Mouse (Mus musculus): ENCODE measurements around the gene Shisa8. TPM values are rescaled to one million over a fixed set of nuclear protein-coding genes. Genes with fewer than 3 reads are reported as not detected.

The Shisa8 gene
- polyA plus RNA-seq, 1 experiment from 2014 or later: 0.66 TPM

DNA sequence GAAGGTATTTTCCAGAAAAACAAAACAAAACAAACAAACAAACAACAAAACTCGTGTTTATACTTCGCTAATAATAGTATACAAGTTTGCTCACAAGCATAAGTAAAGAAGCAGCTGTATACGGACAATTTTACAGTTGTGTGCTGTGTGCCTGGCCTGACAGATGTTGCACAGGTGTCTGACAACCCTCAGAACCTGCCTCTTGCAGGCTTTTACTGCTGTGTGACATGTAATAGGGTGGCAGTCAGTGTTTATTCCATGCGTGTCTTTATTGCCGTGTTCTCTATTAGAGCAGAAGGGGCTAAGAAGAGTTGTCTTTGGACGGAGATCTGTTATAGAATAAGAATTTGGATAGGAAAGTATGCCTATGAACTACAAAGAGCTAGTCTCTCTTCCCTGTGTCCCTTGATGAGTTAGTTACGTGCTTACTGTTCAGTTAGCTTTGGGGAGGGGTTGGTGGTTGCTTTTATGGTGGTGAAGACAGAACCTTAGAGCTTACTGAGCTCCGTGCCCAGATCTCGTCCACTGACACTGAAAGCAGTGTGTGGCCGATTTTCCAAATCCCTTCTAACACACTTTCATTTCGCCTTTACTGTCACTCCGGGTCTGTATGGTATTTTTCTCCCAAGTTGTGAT lies 50.5 kb downstream of the Shisa8 start:
- no peaks in the 10 kb centered on the region for H3K36me3 ChIP-seq (ENCODE audit: insufficient read depth, low read length)
- no peaks in the 10 kb centered on the region for H3K9me3 ChIP-seq (replicated peaks; ENCODE audit: low read length)
- no peak for DNase-seq (ENCODE audit: low spot score)
- no peak for TF ChIP-seq CTCF (IDR thresholded peaks at IDR 0.05; ENCODE audit: low read depth)
- no peaks in the 10 kb centered on the region for H3K27me3 ChIP-seq (ENCODE audit: insufficient read depth, low read length)
- no peak for ATAC-seq (replicated peaks; ENCODE audit: low FRiP score, low read depth)
- H3K4me3 ChIP-seq (replicated peaks; ENCODE audit: low read depth, low read length): no peak overlapping the region
- H3K27ac ChIP-seq: no peak overlapping the region
- H3K9ac ChIP-seq (ENCODE audit: low read depth, low read length): no peak overlapping the region
- no peak overlapping the region for H3K4me2 ChIP-seq (ENCODE audit: low read length)
- peaks cover 27% of the 10 kb centered on the region; the same call in 1 of the 2 replicates for H3K4me1 ChIP-seq (replicated peaks; ENCODE audit: insufficient read depth, low read length)
- 84% methylated on average over 12 of the region's 12 CpGs for WGBS

DNA sequence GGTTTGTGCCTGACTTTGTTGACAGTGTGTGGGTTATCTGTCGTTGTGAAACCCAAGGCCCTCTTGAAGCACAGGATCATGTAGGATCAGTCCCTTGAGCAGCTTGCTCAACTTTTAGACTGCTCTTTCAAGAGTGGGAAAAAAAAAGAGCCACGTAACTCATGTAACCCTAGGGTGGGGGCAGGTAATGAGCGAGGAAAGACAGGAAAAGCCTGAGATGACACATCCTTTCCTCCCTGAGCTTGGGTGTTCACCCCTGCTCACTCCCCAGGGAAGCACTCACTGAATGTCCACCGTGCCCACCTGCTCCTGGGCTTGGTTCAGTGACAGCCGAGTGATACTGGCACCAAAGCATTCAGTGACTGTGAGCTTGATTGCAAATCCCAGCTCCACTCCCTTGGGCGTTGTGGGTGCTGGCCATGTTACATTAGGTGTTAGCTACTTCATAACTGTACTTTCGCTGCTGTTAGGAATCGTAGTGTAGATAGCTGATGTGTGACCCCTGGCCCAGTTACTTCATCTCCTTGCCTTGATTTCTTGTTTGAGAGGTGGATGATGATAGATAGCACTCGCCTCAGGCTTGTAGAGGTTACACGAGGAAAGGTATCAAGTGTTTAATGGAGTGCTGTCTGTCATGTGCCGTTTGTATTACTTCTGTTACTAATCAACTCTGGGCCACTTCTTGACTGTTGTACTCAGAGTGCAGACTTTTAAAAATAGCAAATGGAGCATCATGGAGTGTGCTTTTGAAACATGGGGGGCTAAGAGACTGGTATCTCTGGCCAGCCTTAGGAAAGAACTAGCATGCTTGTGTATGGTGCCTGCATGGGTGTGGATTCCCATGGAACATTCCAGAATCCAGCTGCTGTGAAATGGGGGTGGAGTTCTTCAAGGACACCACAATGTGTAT lies 51.6 kb downstream of the Shisa8 start:
- Histone ChIP-seq H3K27me3 (ENCODE audit: insufficient read depth, low read length) (no peaks in the 10 kb centered on the region), H3K27ac (no peak overlapping the region), H3K36me3 (ENCODE audit: insufficient read depth, low read length) (no peaks in the 10 kb centered on the region), H3K4me1 (replicated peaks; ENCODE audit: insufficient read depth, low read length) (peaks cover 17% of the 10 kb centered on the region; the same call in 1 of the 2 replicates), H3K9me3 (replicated peaks; ENCODE audit: low read length) (no peaks in the 10 kb centered on the region), H3K4me3 (replicated peaks; ENCODE audit: low read depth, low read length) (no peak overlapping the region), H3K4me2 (ENCODE audit: low read length) (no peak overlapping the region), H3K9ac (ENCODE audit: low read depth, low read length) (no peak overlapping the region)
- no peak for TF ChIP-seq CTCF (IDR thresholded peaks at IDR 0.05; ENCODE audit: low read depth)
- no peak for DNase-seq (ENCODE audit: low spot score)
- ATAC-seq (replicated peaks; ENCODE audit: low FRiP score, low read depth): no peak
- 52% methylated on average over 11 of the region's 11 CpGs for whole genome bisulfite sequencing

DNA sequence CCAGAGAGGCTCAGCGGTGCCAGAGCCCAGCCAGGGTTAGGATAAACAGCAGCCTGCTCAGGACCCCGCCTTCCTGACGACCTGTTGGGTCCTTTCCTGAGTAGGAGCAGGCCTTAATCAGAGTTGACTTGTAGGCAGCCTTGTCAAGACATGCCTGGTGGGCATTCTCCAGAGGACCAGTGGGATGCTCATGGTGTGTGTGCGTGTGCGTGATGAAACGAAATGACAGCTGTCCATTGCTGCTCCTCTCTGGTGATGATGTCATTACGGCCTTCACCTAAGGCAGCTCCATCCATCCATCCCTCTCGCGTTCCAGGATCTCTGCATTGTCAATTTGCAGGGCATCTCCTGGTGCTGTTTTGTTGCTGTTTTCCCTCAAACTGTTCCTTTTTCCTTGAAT lies 53.1 kb downstream of the Shisa8 start:
- Histone ChIP-seq H3K9ac (ENCODE audit: low read depth, low read length) (no peak overlapping the region), H3K4me3 (replicated peaks; ENCODE audit: low read depth, low read length) (no peak overlapping the region), H3K27ac (no peak overlapping the region), H3K9me3 (replicated peaks; ENCODE audit: low read length) (no peaks in the 10 kb centered on the region), H3K4me2 (ENCODE audit: low read length) (no peak overlapping the region), H3K27me3 (ENCODE audit: insufficient read depth, low read length) (no peaks in the 10 kb centered on the region), H3K4me1 (replicated peaks; ENCODE audit: insufficient read depth, low read length) (peaks cover 13% of the 10 kb centered on the region; the same call in 1 of the 2 replicates), H3K36me3 (ENCODE audit: insufficient read depth, low read length) (no peaks in the 10 kb centered on the region)
- no peak for ATAC-seq (replicated peaks; ENCODE audit: low FRiP score, low read depth)
- WGBS: 84% methylated on average over 9 of the region's 9 CpGs
- no peak for DNase-seq (ENCODE audit: low spot score)
- no peak for TF ChIP-seq CTCF (IDR thresholded peaks at IDR 0.05; ENCODE audit: low read depth)

DNA sequence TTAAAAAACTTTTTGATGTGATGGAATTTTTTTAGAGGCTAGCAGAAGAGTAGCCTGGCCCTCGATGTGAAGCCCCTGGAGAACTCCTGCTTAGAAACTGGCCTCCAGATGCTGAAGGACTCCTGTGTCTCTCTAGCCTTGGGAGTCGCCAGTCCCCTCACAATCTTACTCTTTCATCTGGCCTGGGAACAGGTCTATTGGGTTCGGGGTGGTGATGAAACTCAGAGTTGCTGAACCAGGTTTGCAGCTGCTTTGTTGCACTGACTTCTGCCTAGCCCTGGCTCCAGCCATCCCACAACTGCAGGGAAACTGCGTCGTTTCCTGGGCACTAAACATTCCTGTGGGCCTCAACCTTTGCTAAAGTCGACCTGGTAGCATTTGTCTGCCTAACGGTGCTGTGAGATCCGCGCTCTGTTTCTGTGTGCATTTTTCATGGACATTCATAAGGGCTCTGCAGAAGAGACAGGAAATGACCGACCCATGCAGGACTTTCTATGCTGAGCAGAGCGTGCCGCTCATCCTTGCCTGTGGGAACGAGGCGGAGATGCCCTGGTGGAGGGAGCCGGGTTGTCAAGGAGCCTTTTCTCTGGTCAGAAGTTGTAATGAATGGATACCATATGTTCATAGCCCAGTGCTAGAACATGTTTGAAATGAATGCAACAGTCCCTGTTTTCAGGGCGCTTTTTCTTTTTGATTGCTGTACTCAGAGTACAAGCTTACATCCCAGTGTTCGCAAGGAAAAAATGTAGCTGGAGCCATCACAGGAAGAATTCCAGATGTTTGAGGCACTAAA lies 54.2 kb downstream of the Shisa8 start:
- DNase-seq (ENCODE audit: low spot score): peak; percentile 49
- Histone ChIP-seq H3K9me3 (replicated peaks; ENCODE audit: low read length) (no peaks in the 10 kb centered on the region), H3K27me3 (ENCODE audit: insufficient read depth, low read length) (no peaks in the 10 kb centered on the region), H3K4me3 (replicated peaks; ENCODE audit: low read depth, low read length) (no peak overlapping the region), H3K27ac (peak overlapping the region; percentile 44; the same call in 1 of the 2 replicates), H3K36me3 (ENCODE audit: insufficient read depth, low read length) (no peaks in the 10 kb centered on the region), H3K9ac (ENCODE audit: low read depth, low read length) (no peak overlapping the region), H3K4me2 (ENCODE audit: low read length) (no peak overlapping the region), H3K4me1 (replicated peaks; ENCODE audit: insufficient read depth, low read length) (peaks cover 13% of the 10 kb centered on the region; the same call in 1 of the 2 replicates)
- no peak for ATAC-seq (replicated peaks; ENCODE audit: low FRiP score, low read depth)
- no peak for TF ChIP-seq CTCF (IDR thresholded peaks at IDR 0.05; ENCODE audit: low read depth)
- WGBS: 34% methylated on average over 17 of the region's 17 CpGs

DNA sequence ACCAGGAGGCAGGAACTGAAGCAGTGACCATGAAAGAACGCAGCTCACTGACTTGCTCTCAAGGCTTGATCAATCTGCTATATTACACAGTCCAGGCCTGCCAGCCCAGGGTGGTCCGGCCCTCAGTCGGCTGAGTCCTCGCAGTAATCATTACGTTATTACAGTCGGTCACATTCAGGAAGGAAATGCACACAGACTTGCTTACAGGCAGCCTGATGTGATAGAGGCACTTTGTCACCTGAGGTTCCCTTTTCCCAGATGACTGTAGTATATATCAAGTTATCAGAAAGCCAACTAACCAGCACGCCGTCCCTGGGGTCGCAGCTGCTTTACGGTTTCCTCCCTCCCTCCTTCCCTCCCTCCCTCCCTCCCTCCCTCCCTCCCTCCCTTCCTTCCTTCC lies 55.7 kb downstream of the Shisa8 start:
- Histone ChIP-seq H3K9ac (ENCODE audit: low read depth, low read length) (no peak overlapping the region), H3K4me1 (replicated peaks; ENCODE audit: insufficient read depth, low read length) (peaks cover 10% of the 10 kb centered on the region; the same call in 1 of the 2 replicates), H3K27ac (no peak overlapping the region), H3K4me2 (ENCODE audit: low read length) (no peak overlapping the region), H3K36me3 (ENCODE audit: insufficient read depth, low read length) (no peaks in the 10 kb centered on the region), H3K9me3 (replicated peaks; ENCODE audit: low read length) (no peaks in the 10 kb centered on the region), H3K27me3 (ENCODE audit: insufficient read depth, low read length) (no peaks in the 10 kb centered on the region), H3K4me3 (replicated peaks; ENCODE audit: low read depth, low read length) (no peak overlapping the region)
- no peak for ATAC-seq (replicated peaks; ENCODE audit: low FRiP score, low read depth)
- no peak for TF ChIP-seq CTCF (IDR thresholded peaks at IDR 0.05; ENCODE audit: low read depth)
- no peak for DNase-seq (ENCODE audit: low spot score)
- WGBS: 55% methylated on average over 10 of the region's 10 CpGs

DNA sequence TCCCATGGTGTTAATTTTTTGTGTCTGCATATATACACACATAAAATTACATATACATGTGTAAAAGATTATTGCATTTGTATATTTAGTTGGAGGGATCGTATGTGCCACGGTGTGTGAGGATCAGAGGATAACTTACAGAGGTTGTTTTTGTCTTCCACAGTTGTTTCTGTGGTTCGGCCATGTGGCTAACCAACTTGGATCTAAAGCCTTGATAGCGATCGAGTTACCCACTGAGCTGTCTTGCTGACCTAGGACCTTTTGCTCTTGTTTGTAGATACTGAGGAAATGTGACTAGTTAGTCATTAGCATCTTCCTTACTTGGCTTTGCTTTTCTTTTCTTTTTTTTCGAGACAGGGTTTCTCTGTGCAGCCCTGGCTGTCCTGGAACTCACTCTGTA lies 56.3 kb downstream of the Shisa8 start:
- Histone ChIP-seq H3K9me3 (replicated peaks; ENCODE audit: low read length) (no peaks in the 10 kb centered on the region), H3K4me1 (replicated peaks; ENCODE audit: insufficient read depth, low read length) (peaks cover 10% of the 10 kb centered on the region; the same call in 1 of the 2 replicates), H3K4me3 (replicated peaks; ENCODE audit: low read depth, low read length) (no peak overlapping the region), H3K27ac (no peak overlapping the region), H3K4me2 (ENCODE audit: low read length) (no peak overlapping the region), H3K27me3 (ENCODE audit: insufficient read depth, low read length) (no peaks in the 10 kb centered on the region), H3K36me3 (ENCODE audit: insufficient read depth, low read length) (no peaks in the 10 kb centered on the region), H3K9ac (ENCODE audit: low read depth, low read length) (no peak overlapping the region)
- no peak for TF ChIP-seq CTCF (IDR thresholded peaks at IDR 0.05; ENCODE audit: low read depth)
- 93% methylated on average over 6 of the region's 6 CpGs for WGBS
- no peak for ATAC-seq (replicated peaks; ENCODE audit: low FRiP score, low read depth)
- DNase-seq (ENCODE audit: low spot score): no peak

MicroRNA genes within 50 kb of the gene (microRNA counts, 519-probe panel; counts per million panel counts)
- microRNA mmu-miR-33: 330 counts per million, percentile 68 among the panel's probes with 10 or more counts

Small RNA genes lying within 50 kb of the gene (microRNA-seq; reads per million reads assigned to microRNA genes)
- gene Mir33: 56.7 reads per million, percentile 46 among the genes with 10 or more reads in this experiment

Other genes starting within 250 kb of the Shisa8 start
- not detected in 2 replicates for gene 1700029P11Rik, start 232.3 kb downstream of the Shisa8 start, polyA plus RNA-seq (2015; fragmentation: Nextera tagmentation; extraction: Ambion mirVana)
- gene Xrcc6, start 225.0 kb downstream of the Shisa8 start, polyA plus RNA-seq (2015; fragmentation: Nextera tagmentation; extraction: Ambion mirVana): 45.2 and 53.6 TPM in 2 replicates
- gene Desi1, start 179.0 kb downstream of the Shisa8 start, polyA plus RNA-seq (2015; fragmentation: Nextera tagmentation; extraction: Ambion mirVana): 21.1 and 23.3 TPM in 2 replicates
- gene Snu13, start 165.2 kb downstream of the Shisa8 start, polyA plus RNA-seq (2015; fragmentation: Nextera tagmentation; extraction: Ambion mirVana): 215 and 225 TPM in 2 replicates
- not detected in 2 replicates for gene 4930407I10Rik, start 153.7 kb downstream of the Shisa8 start, polyA plus RNA-seq (2015; fragmentation: Nextera tagmentation; extraction: Ambion mirVana)
- gene Mei1, start 142.8 kb downstream of the Shisa8 start, polyA plus RNA-seq (2015; fragmentation: Nextera tagmentation; extraction: Ambion mirVana): 0.09 TPM in 1 of 2 replicates, not detected in the other
- gene Ccdc134, start 84.9 kb downstream of the Shisa8 start, polyA plus RNA-seq (2015; fragmentation: Nextera tagmentation; extraction: Ambion mirVana): 10.7 and 11.9 TPM in 2 replicates
- 89.0 and 98.5 TPM in 2 replicates for gene Srebf2, start 65.6 kb downstream of the Shisa8 start, polyA plus RNA-seq (2015; fragmentation: Nextera tagmentation; extraction: Ambion mirVana)
- gene Tnfrsf13c, start 11.6 kb upstream of the Shisa8 start, polyA plus RNA-seq (2015; fragmentation: Nextera tagmentation; extraction: Ambion mirVana): 0.09 TPM in 1 of 2 replicates, not detected in the other
- gene Cenpm, start 31.9 kb upstream of the Shisa8 start, polyA plus RNA-seq (2015; fragmentation: Nextera tagmentation; extraction: Ambion mirVana): 45.0 and 46.4 TPM in 2 replicates
- not detected in 2 replicates for gene 1500009C09Rik, start 39.6 kb upstream of the Shisa8 start, polyA plus RNA-seq (2015; fragmentation: Nextera tagmentation; extraction: Ambion mirVana)
- gene Sept3, start 62.1 kb upstream of the Shisa8 start, polyA plus RNA-seq (2015; fragmentation: Nextera tagmentation; extraction: Ambion mirVana): 4.2 and 4.8 TPM in 2 replicates
- 0.11 and 0.31 TPM in 2 replicates for gene Wbp2nl, start 86.1 kb upstream of the Shisa8 start, polyA plus RNA-seq (2015; fragmentation: Nextera tagmentation; extraction: Ambion mirVana)
- gene Naga, start 126.1 kb upstream of the Shisa8 start, polyA plus RNA-seq (2015; fragmentation: Nextera tagmentation; extraction: Ambion mirVana): 95.0 and 101 TPM in 2 replicates
- 7.4 and 8.4 TPM in 2 replicates for gene Pheta2, start 126.1 kb upstream of the Shisa8 start, polyA plus RNA-seq (2015; fragmentation: Nextera tagmentation; extraction: Ambion mirVana)
- gene Smdt1, start 126.1 kb upstream of the Shisa8 start, polyA plus RNA-seq (2015; fragmentation: Nextera tagmentation; extraction: Ambion mirVana): 375 and 378 TPM in 2 replicates
- gene Ndufa6, start 141.5 kb upstream of the Shisa8 start, polyA plus RNA-seq (2015; fragmentation: Nextera tagmentation; extraction: Ambion mirVana): 793 and 923 TPM in 2 replicates
- gene Cyp2d22, start 167.4 kb upstream of the Shisa8 start, polyA plus RNA-seq (2015; fragmentation: Nextera tagmentation; extraction: Ambion mirVana): 12.8 and 16.7 TPM in 2 replicates
- not detected in 2 replicates for gene Cyp2d11, start 181.2 kb upstream of the Shisa8 start, polyA plus RNA-seq (2015; fragmentation: Nextera tagmentation; extraction: Ambion mirVana)
- gene Cyp2d10, start 194.4 kb upstream of the Shisa8 start, polyA plus RNA-seq (2015; fragmentation: Nextera tagmentation; extraction: Ambion mirVana): 0.12 TPM in 1 of 2 replicates, not detected in the other
- 0.54 TPM in 1 of 2 replicates, not detected in the other for gene Cyp2d9, start 220.6 kb upstream of the Shisa8 start, polyA plus RNA-seq (2015; fragmentation: Nextera tagmentation; extraction: Ambion mirVana)